Mouse (Mus musculus) embryonic facial prominence, embryonic 12.5 days (tissue): ENCODE data around the gene Dynlt1f. TPM values are rescaled to one million over a fixed set of nuclear protein-coding genes. Genes with fewer than 3 reads are reported as not detected.
"Not testable (repeated sequence)": the region's sequence is repeated elsewhere in the genome, so short reads cannot be mapped to it uniquely, and the experiment has no call there.

ENCODE experiments used
- ATAC-seq: fragments of 200-750 bp; cut with Nextera tagmentation; 2 replicates; pipeline ENCODE4 v1.8.0; 2017; ENCODE audit not compliant: insufficient number of reproducible peaks, insufficient read depth, low FRiP score, low TSS enrichment
- H3K27ac ChIP-seq: fragments of 300-500 bp; sonication (generic); 2 replicates; pipeline ENCODE4 v1.5.1; 2016; ENCODE audit warnings: mild to moderate bottlenecking
- H3K27me3 ChIP-seq: fragments of 300-500 bp; sonication (generic); 2 replicates; pipeline ENCODE4 v1.6.1; 2016; ENCODE audit warnings: mild to moderate bottlenecking, moderate library complexity
- H3K36me3 ChIP-seq: fragments of 300-500 bp; sonication (generic); 2 replicates; pipeline ENCODE4 v1.6.1; 2016; ENCODE audit warnings: mild to moderate bottlenecking
- H3K4me1 ChIP-seq: fragments of 300-500 bp; sonication (generic); 2 replicates; pipeline ENCODE4 v1.6.1; 2016
- H3K4me2 ChIP-seq: fragments of 300-500 bp; sonication (generic); replicated peaks from 2 replicates; pipeline ENCODE4 v1.6.1; 2016; ENCODE audit warnings: mild to moderate bottlenecking, moderate library complexity
- H3K4me3 ChIP-seq: fragments of 300-500 bp; sonication (generic); 2 replicates; pipeline ENCODE4 v1.5.1; 2016; ENCODE audit warnings: mild to moderate bottlenecking
- H3K9ac ChIP-seq: fragments of 300-500 bp; sonication (generic); 2 replicates; pipeline ENCODE4 v1.6.1; 2016; ENCODE audit warnings: mild to moderate bottlenecking, moderate library complexity
- H3K9me3 ChIP-seq: fragments of 300-500 bp; sonication (generic); 2 replicates; pipeline ENCODE4 v1.6.1; 2016; ENCODE audit warnings: mild to moderate bottlenecking, moderate library complexity
- WGBS: fragments of 180-500 bp; shearing (Covaris S2); methylation state at CpG from one replicate; pipeline ENCODE4 v1.1.7; 2016; 5-methylcytosine and 5-hydroxymethylcytosine counted together
- polyA plus RNA-seq: library from polyadenylated mRNA; unstranded; fragments of >200 nt; fragmentation: Nextera tagmentation; extraction: Ambion mirVana; gene quantifications from 2 replicates; pipeline ENCODE4 v1.2.1, GENCODE M21; 2016

Gene Dynlt1f
- polyA plus RNA-seq, 1 experiment from 2014 or later = 284 TPM

GRCm38 (mm10) chr17:6685288-6685818, 29.7 kb upstream of the Dynlt1f start:
- 11% methylated on average over 4 of the region's 8 CpGs for WGBS
- not testable (repeated sequence) for H3K4me3 ChIP-seq, H3K9ac ChIP-seq, H3K27me3 ChIP-seq, H3K4me2 ChIP-seq, H3K27ac ChIP-seq, ATAC-seq, H3K9me3 ChIP-seq, H3K36me3 ChIP-seq, H3K4me1 ChIP-seq

DNA sequence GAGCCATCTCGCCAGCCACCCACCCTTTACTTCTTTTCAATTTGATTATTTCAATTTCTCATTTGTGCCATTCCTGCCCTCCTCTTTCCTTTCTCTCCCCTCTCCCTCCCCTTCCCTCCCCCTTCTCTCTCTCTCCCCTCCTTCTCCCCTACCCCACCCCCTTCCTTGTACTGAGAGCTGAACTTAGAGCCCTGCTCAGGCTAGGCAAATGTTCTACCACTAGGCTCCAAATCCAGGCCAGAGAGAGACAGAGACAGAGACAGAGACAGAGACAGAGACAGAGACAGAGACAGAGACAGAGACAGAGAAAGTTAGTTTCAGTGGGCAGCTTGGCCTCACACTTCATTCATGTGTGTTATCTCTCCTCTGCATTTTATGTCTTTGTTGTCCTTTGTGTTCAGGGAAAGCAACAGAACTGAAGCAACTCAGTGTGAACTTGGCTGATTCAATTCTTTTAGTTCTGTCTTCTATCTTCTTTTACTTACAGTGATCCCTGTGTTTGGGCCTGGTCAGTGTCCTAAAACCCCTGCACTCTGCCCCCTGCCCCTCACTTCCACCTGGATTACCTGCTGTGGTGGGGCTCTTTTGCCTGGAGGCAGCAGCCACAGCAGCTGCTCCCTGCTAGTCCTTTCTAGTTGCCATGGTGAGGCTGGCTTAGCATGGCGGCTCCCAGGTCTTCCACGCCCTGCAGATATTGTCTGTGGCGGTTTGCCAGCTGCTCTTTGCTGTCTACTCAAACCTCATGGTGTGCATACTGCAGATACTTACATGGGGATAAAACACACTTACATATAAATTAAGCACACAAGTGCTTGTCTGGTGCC, 29.0 kb upstream of the Dynlt1f start:
- 0% methylated on average over 1 of the region's 4 CpGs for WGBS
- not testable (repeated sequence) for H3K27ac ChIP-seq, H3K27me3 ChIP-seq, H3K4me3 ChIP-seq, H3K4me2 ChIP-seq, H3K36me3 ChIP-seq, H3K9ac ChIP-seq, H3K4me1 ChIP-seq, H3K9me3 ChIP-seq
- peak; percentile 86 for ATAC-seq

- 71% methylated on average over 1 of the region's 5 CpGs for WGBS
- ATAC-seq = not testable (repeated sequence)
These were observed 28.0 kb upstream of the Dynlt1f start for GRCm38 (mm10) chr17:6683702-6684101.

DNA sequence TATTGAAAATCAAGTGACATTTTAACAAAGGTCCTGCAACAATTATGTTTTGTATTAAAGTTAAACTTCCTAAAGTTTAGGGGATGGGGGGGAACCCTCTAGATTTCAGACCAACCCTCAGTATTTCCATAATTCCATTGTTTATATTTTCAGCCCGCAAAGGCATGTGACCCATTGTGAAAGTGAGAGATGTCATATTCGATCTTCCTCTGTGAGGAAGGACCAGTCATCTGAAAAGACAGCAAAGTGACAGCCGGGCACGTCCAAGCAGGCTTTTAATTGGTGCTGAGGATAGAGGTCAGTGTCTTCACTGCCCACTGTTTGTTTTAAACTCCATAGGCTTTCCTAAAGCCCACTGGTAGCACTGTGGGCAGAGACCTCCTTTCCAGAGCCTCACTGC, 26.0 kb upstream of the Dynlt1f start:
- not testable (repeated sequence) for H3K4me3 ChIP-seq, H3K9me3 ChIP-seq, H3K36me3 ChIP-seq, H3K4me2 ChIP-seq, H3K27ac ChIP-seq, H3K27me3 ChIP-seq, ATAC-seq, H3K9ac ChIP-seq, H3K4me1 ChIP-seq
- WGBS = 70% methylated on average over 4 of the region's 4 CpGs

More at GRCm38 (mm10) chr17:6683702-6684101, 28.0 kb upstream of the Dynlt1f start:
- H3K4me2 ChIP-seq, H3K9me3 ChIP-seq, H3K36me3 ChIP-seq, H3K9ac ChIP-seq, H3K4me1 ChIP-seq, H3K27me3 ChIP-seq, H3K27ac ChIP-seq, H3K4me3 ChIP-seq: not testable (repeated sequence)

DNA sequence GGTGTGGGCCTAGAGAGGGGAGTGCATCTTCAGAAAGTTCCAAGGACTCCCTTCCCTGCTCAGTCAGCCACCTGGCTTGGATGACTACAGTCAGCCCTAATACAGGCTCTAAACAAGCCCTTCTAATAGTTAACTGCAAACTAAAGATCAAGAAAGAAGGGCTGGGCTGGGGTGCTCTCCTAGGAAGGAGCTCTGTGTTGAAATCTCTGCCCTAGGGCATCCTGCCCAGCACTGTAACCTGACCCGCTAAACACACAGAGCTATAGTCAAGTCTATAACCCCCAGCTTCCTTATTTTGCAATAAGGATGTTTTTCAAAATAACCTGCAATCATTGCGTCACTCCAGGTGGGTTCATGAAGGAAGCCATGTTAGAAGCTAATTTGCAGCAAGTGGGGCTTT, 22.4 kb upstream of the Dynlt1f start:
- H3K4me3 ChIP-seq, H3K4me2 ChIP-seq, H3K27me3 ChIP-seq, H3K9me3 ChIP-seq, H3K36me3 ChIP-seq, H3K4me1 ChIP-seq, H3K27ac ChIP-seq, H3K9ac ChIP-seq: not testable (repeated sequence)
- peak; percentile 55; the same call in 1 of the 2 replicates for ATAC-seq
- 0% methylated on average over 1 of the region's 2 CpGs for WGBS

DNA sequence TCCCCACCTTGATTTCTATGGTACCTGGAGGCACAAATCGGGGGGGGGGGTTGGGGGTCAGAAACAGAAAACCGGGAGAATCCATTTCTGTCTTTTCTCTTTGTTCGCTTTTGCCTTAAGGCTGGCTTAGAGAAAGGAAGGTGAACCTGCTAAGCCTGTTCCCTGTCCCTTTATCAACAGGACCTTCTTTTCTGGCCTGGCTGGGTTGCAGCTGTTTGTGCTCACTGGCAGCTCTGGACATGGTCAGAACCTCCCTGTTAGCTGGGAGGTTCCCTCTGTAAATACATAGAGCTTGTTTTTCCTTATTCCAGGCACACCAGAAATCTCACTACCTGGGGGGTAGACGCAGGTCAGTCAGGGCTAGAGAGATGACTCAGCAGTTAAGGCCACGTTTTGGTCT, 18.6 kb upstream of the Dynlt1f start:
- not testable (repeated sequence) for H3K27ac ChIP-seq, ATAC-seq, H3K4me1 ChIP-seq, H3K4me2 ChIP-seq, H3K27me3 ChIP-seq, H3K9ac ChIP-seq, H3K4me3 ChIP-seq, H3K36me3 ChIP-seq, H3K9me3 ChIP-seq
- WGBS = 44% methylated on average over 5 of the region's 5 CpGs

- not testable (repeated sequence) for H3K36me3 ChIP-seq, H3K4me2 ChIP-seq, H3K4me3 ChIP-seq, H3K9me3 ChIP-seq, H3K27ac ChIP-seq, H3K9ac ChIP-seq, H3K27me3 ChIP-seq, ATAC-seq, H3K4me1 ChIP-seq
- no CpG with 5 or more reads among the region's 6 CpGs for WGBS
These were observed 12.8 kb upstream of the Dynlt1f start for GRCm38 (mm10) chr17:6668522-6668921.

GRCm38 (mm10) chr17:6665389-6665788, 9.7 kb upstream of the Dynlt1f start:
- H3K27ac ChIP-seq, H3K27me3 ChIP-seq, H3K36me3 ChIP-seq, H3K4me1 ChIP-seq, H3K4me3 ChIP-seq, H3K4me2 ChIP-seq, ATAC-seq, H3K9ac ChIP-seq, H3K9me3 ChIP-seq: not testable (repeated sequence)
- 95% methylated on average over 4 of the region's 5 CpGs for WGBS

GRCm38 (mm10) chr17:6662840-6663239, 7.1 kb upstream of the Dynlt1f start:
- 57% methylated on average over 3 of the region's 3 CpGs for WGBS
- not testable (repeated sequence) for H3K4me3 ChIP-seq, H3K9me3 ChIP-seq, H3K4me2 ChIP-seq, H3K27me3 ChIP-seq, H3K9ac ChIP-seq, ATAC-seq, H3K4me1 ChIP-seq, H3K36me3 ChIP-seq, H3K27ac ChIP-seq

- not testable (repeated sequence) for H3K27me3 ChIP-seq, H3K9me3 ChIP-seq, H3K9ac ChIP-seq, H3K4me1 ChIP-seq, H3K4me3 ChIP-seq, H3K4me2 ChIP-seq, H3K36me3 ChIP-seq, H3K27ac ChIP-seq
- 45% methylated on average over 9 of the region's 11 CpGs for WGBS
- peak; percentile 44; the same call in 1 of the 2 replicates for ATAC-seq
These were observed 5.6 kb upstream of the Dynlt1f start for GRCm38 (mm10) chr17:6661093-6661816.

GRCm38 (mm10) chr17:6660589-6660988, 4.9 kb upstream of the Dynlt1f start:
- not testable (repeated sequence) for H3K4me3 ChIP-seq, H3K4me1 ChIP-seq, H3K36me3 ChIP-seq, H3K9ac ChIP-seq, H3K27me3 ChIP-seq, H3K4me2 ChIP-seq, H3K27ac ChIP-seq, ATAC-seq, H3K9me3 ChIP-seq
- 67% methylated on average over 6 of the region's 6 CpGs for WGBS

GRCm38 (mm10) chr17:6658801-6659200, 3.1 kb upstream of the Dynlt1f start, which contains the start of gene Sytl3:
Gene Sytl3 (plus strand): TSS chr17:6659093.
- H3K9me3 ChIP-seq, ATAC-seq, H3K4me1 ChIP-seq, H3K36me3 ChIP-seq, H3K4me2 ChIP-seq, H3K27ac ChIP-seq, H3K4me3 ChIP-seq, H3K27me3 ChIP-seq, H3K9ac ChIP-seq: not testable (repeated sequence)
- WGBS = 83% methylated on average over 6 of the region's 7 CpGs
